Mouse (Mus musculus) frontal cortex, postnatal 36 days (tissue): ENCODE measurements around the gene Gpd1l.
"Not testable (repeated sequence)": the region's sequence is repeated elsewhere in the genome, so short reads cannot be mapped to it uniquely, and the experiment has no call there.

Source experiments
- DNase-seq, 2 experiments: peaks; one replicate each; pipeline ENCODE4 v3.0.0; 2022; ENCODE audit warnings: low spot score in 2 of 2

Gpd1l gene

GRCm38 (mm10) chr9:114933723-114934171 is at the start of gene Gpd1l:
Gene Gpd1l, minus strand, starts transcription at chr9:114933987.
- peak; percentile 97 for DNase-seq

- peak in 1 of 2 experiments; percentile 36 for DNase-seq
Measured at GRCm38 (mm10) chr9:114982689-114983360, 49.0 kb upstream of the Gpd1l start, which contains the start of gene Rps27rt. Gene Rps27rt, minus strand, starts transcription at chr9:114982739.

- DNase-seq, result peak in 1 of 2 experiments; percentile 49
Measured at GRCm38 (mm10) chr9:114979969-114980368, 46.2 kb upstream of the Gpd1l start.

GRCm38 (mm10) chr9:114978281-114979111 is 44.7 kb upstream of the Gpd1l start, which contains the start of gene Osbpl10:
Gene Osbpl10, plus strand, starts transcription at chr9:114978569.
- peak; percentile 83 to 85 for DNase-seq

- DNase-seq, result peak; percentile 43 to 71
Measured at GRCm38 (mm10) chr9:114977461-114978280, 43.9 kb upstream of the Gpd1l start.

- DNase-seq, result not testable (repeated sequence)
Measured at GRCm38 (mm10) chr9:114966286-114966685, 32.5 kb upstream of the Gpd1l start.

GRCm38 (mm10) chr9:114964093-114964492 is 30.3 kb upstream of the Gpd1l start:
- no peak for DNase-seq

GRCm38 (mm10) chr9:114960844-114961243 is 27.1 kb upstream of the Gpd1l start:
- no peak for DNase-seq

GRCm38 (mm10) chr9:114960043-114960789 is 26.4 kb upstream of the Gpd1l start:
- DNase-seq, result no peak

GRCm38 (mm10) chr9:114956945-114957344 is 23.2 kb upstream of the Gpd1l start:
- peak in 1 of 2 experiments; percentile 32 for DNase-seq

GRCm38 (mm10) chr9:114955340-114955739 is 21.6 kb upstream of the Gpd1l start:
- DNase-seq, result no peak

GRCm38 (mm10) chr9:114952866-114953265 is 19.1 kb upstream of the Gpd1l start:
- DNase-seq, result no peak

GRCm38 (mm10) chr9:114948395-114948794 is 14.6 kb upstream of the Gpd1l start:
- no peak for DNase-seq

GRCm38 (mm10) chr9:114945576-114945975 is 11.8 kb upstream of the Gpd1l start:
- DNase-seq, result no peak

GRCm38 (mm10) chr9:114944642-114945041 is 10.9 kb upstream of the Gpd1l start:
- no peak for DNase-seq

GRCm38 (mm10) chr9:114936687-114937086 is 2.9 kb upstream of the Gpd1l start:
- DNase-seq, result no peak

- no peak for DNase-seq
Measured at GRCm38 (mm10) chr9:114935321-114935720, 1.5 kb upstream of the Gpd1l start.

- no peak for DNase-seq
Measured at GRCm38 (mm10) chr9:114934231-114934630, 444 bp upstream of the Gpd1l start.

GRCm38 (mm10) chr9:114933037-114933722 is 607 bp downstream of the Gpd1l start:
- DNase-seq, result no peak

- no peak for DNase-seq
Measured at GRCm38 (mm10) chr9:114932607-114933006, 1.2 kb downstream of the Gpd1l start.
